Mouse (Mus musculus) C2C12 (cell line): ENCODE data around the gene Stap2. TPM values are rescaled to one million over a fixed set of nuclear protein-coding genes. Genes with fewer than 3 reads are reported as not detected.

Source experiments
- H3K27me3 ChIP-seq: one replicate; pipeline ENCODE4 v1.6.1; 2011; ENCODE audit not compliant: control insufficient read depth, insufficient read depth, insufficient read length
- H3K36me3 ChIP-seq: one replicate; pipeline ENCODE4 v1.6.1; 2011; ENCODE audit not compliant: control insufficient read depth, insufficient read depth
- H3K4me3 ChIP-seq: one replicate; pipeline ENCODE4 v1.5.1; 2011; ENCODE audit warnings: mild to moderate bottlenecking, control low read depth; ENCODE audit not compliant: poor library complexity, insufficient read depth, severe bottlenecking
- H3K79me2 ChIP-seq: one replicate; pipeline ENCODE4 v1.6.1; 2011; ENCODE audit not compliant: control insufficient read depth, insufficient read depth
- H3K79me3 ChIP-seq: one replicate; pipeline ENCODE4 v1.6.1; 2011; ENCODE audit warnings: low read depth, control low read depth
- H3ac ChIP-seq: one replicate; pipeline ENCODE3; 2011; ENCODE audit warnings: low read depth; ENCODE audit not compliant: control insufficient read depth, insufficient read length
- CEBPB ChIP-seq: IDR thresholded peaks from one replicate; pipeline ENCODE4 v1.6.1; 2011; ENCODE audit warnings: low read depth, mild to moderate bottlenecking, control low read depth, moderate library complexity
- CTCF ChIP-seq: IDR thresholded peaks from one replicate; pipeline ENCODE4 v1.5.1; 2011; ENCODE audit not compliant: control insufficient read depth, insufficient read depth, insufficient read length
- FOSL1 ChIP-seq: IDR thresholded peaks from one replicate; pipeline ENCODE4 v1.8.0; 2011; ENCODE audit warnings: mild to moderate bottlenecking, low read length; ENCODE audit not compliant: poor library complexity, insufficient read depth, severe bottlenecking
- MAX ChIP-seq: IDR thresholded peaks from one replicate; pipeline ENCODE4 v1.6.1; 2011; ENCODE audit warnings: mild to moderate bottlenecking, control low read depth
- MYOD1 ChIP-seq: IDR thresholded peaks from one replicate; pipeline ENCODE4 v1.6.1; 2011; ENCODE audit warnings: low read depth; ENCODE audit not compliant: control insufficient read depth, insufficient read length
- MYOG ChIP-seq: IDR thresholded peaks from one replicate; pipeline ENCODE4 v1.6.1; 2011; ENCODE audit not compliant: control insufficient read depth, insufficient read length; ENCODE audit errors: extremely low read depth
- USF1 ChIP-seq: IDR thresholded peaks from one replicate; pipeline ENCODE4 v1.6.1; 2011; ENCODE audit warnings: low read depth, mild to moderate bottlenecking, control low read depth, moderate library complexity
- polyA plus RNA-seq: library from polyadenylated mRNA; unstranded; fragments of >200 nt; fragmentation: generic; extraction: Trizol; gene quantifications from one replicate; pipeline ENCODE4 v1.2.1, GENCODE M21; 2012; ENCODE audit warnings: missing spikeins

The Stap2 gene
- polyA plus RNA-seq, 1 experiment: 0.48 TPM

DNA sequence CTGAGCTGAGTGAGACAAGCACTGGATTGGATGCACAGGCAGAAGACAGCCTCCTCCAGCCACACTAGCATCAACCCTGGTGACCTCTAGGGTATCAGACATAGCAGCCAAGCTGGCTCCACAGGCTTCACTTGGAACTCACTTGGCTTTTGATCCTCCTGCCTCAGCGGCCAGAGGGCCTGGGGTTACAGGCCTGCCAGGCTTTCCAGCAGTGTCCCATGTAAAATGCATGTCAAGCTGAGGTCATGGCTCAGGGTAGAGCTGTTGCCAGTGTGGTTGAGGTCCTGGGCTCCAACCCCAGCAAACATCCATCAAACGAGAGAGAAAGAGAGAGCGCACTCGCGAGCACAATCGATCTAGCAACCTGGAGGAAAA is 29.3 kb upstream of the Stap2 start:
- no peaks in the 10 kb centered on the region for H3K27me3 ChIP-seq
- peaks cover 58% of the 10 kb centered on the region for H3K79me3 ChIP-seq
- no peak overlapping the region for H3K4me3 ChIP-seq
- peak overlapping the region; percentile 99 for H3ac ChIP-seq
- H3K36me3 ChIP-seq: peaks cover 19% of the 10 kb centered on the region
- H3K79me2 ChIP-seq: peaks cover 67% of the 10 kb centered on the region
- no peak for TF ChIP-seq MYOG
- TF ChIP-seq CTCF: no peak
- TF ChIP-seq MYOD1: no peak
- TF ChIP-seq FOSL1: no peak
- no peak for TF ChIP-seq CEBPB
- no peak for TF ChIP-seq MAX
- TF ChIP-seq USF1: no peak

DNA sequence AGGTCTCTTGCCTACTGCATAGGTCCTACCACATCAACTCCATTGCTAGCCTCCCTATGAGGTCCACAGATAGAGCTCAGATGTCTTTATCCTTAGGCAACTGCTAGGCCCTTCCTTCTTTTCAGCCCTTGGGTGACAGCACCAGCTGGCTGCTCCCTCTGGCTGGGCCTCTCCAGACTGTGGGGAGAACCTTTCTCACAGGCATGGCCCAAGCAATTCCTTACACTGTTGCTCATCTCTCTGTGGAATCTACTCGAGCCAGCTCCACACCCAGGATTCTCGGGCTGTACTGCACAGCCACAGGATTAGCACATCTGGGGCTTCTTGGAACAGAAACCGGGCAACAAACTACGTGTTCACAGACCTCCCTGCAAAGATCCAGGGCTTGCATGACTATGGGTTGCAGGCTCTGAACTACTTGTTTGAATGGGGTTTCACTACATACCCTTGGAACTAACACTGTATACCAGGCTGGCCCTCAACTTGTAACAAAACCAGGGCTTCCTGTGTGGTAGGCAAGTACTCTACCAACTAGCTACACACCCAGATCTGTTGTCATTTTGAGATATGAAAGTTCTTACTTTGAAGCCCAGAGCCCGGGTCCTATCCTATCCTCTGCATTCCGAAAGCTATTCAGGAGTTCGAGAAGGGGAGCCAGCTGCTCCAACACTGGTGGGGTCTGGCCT is 28.8 kb upstream of the Stap2 start:
- Histone ChIP-seq H3K79me3 (peaks cover 63% of the 10 kb centered on the region), H3ac (peak overlapping the region; percentile 99), H3K4me3 (no peak overlapping the region), H3K36me3 (peaks cover 24% of the 10 kb centered on the region), H3K27me3 (no peaks in the 10 kb centered on the region), H3K79me2 (peaks cover 73% of the 10 kb centered on the region)
- no peak for TF ChIP-seq CEBPB
- TF ChIP-seq USF1: no peak
- no peak for TF ChIP-seq MAX
- TF ChIP-seq MYOG: no peak
- no peak for TF ChIP-seq CTCF
- no peak for TF ChIP-seq MYOD1
- no peak for TF ChIP-seq FOSL1

DNA sequence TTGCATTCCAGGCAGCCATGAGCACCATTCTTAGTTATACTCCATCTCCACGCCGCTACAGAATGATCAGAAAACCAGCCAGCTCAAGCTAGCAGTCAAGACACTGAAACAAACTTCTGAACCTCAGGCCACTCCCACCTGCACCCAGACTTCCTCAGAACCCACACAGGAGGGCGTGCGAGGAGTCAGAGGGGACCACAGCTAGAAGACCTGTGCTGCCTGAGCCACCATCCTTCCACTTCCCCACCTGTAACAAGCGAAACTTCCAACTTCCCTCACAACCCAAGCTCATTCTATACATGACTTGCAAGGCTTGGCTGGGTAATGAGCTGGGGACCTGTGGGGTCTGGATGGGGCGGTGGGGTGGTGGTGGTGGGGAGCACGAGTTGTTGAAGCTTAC is 27.4 kb upstream of the Stap2 start:
- TF ChIP-seq MYOG (no peak), FOSL1 (no peak), CEBPB (no peak), MYOD1 (no peak), CTCF (no peak), MAX (no peak), USF1 (no peak)
- no peaks in the 10 kb centered on the region for H3K27me3 ChIP-seq

DNA sequence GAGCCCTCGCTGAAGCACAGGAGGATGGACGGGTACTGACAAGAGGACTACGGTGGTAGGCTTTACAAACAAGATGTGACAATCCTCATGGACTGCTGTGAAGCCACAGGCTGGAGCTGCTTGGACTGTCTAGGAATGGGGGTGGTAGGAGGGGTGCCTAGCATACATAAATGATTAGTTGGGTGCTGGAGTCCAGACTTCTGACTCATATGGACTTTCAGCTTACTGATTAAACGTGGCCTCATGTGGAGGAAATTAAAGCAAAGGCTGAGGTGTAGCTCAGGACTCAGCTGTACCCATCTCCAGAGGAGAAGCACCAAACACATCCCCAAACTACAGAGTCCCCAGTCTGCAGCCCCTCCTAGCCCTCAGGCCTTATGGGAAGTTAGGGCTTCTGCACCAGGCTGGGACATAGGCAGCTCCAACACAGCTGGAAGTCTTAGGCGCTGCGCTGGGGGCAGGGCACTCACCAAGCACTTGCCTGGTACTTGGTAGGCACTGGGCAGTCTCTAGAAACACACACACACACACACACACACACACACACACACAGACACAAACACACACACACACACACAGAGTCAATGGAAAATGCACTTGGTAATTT is 26.8 kb upstream of the Stap2 start:
- Histone ChIP-seq H3K79me2 (peaks cover 92% of the 10 kb centered on the region), H3K27me3 (no peaks in the 10 kb centered on the region), H3K36me3 (peaks cover 34% of the 10 kb centered on the region), H3ac (peak overlapping the region; percentile 50), H3K79me3 (peaks cover 78% of the 10 kb centered on the region), H3K4me3 (no peak overlapping the region)
- TF ChIP-seq CTCF: no peak
- TF ChIP-seq MAX: no peak
- no peak for TF ChIP-seq FOSL1
- TF ChIP-seq CEBPB: no peak

More for the DNA sequence above, 27.4 kb upstream of the Stap2 start:
- Histone ChIP-seq H3K79me3 (peaks cover 75% of the 10 kb centered on the region), H3K36me3 (peaks cover 34% of the 10 kb centered on the region), H3ac (peak overlapping the region; percentile 40), H3K79me2 (peaks cover 86% of the 10 kb centered on the region), H3K4me3 (no peak overlapping the region)

DNA sequence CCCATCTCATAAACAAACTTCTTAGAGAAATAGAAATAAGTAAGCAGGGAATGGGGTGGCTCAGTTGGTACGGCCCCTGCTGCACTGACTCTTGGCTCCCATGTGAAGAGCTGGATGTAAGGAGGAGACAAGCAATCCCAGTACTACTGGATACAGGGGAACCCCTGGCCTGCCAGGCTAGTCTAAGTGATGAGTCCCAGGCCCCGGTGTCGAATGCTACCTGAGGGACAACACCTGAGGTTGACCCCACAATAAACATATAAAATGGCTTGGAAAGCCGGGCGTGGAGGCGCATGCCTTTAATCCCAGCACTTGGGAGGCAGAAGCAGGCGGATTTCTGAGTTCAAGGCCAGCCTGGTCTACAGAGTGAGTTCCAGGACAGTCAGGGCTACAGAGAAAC is 26.0 kb upstream of the Stap2 start:
- peaks cover 78% of the 10 kb centered on the region for H3K79me3 ChIP-seq
- H3K27me3 ChIP-seq: no peaks in the 10 kb centered on the region
- no peak for TF ChIP-seq MYOG
- TF ChIP-seq FOSL1: no peak
- no peak for TF ChIP-seq MYOD1
- TF ChIP-seq CEBPB: no peak
- TF ChIP-seq USF1: no peak
- no peak for TF ChIP-seq CTCF
- no peak for TF ChIP-seq MAX
- no peak overlapping the region for H3ac ChIP-seq
- peaks cover 34% of the 10 kb centered on the region for H3K36me3 ChIP-seq
- H3K79me2 ChIP-seq: peaks cover 99% of the 10 kb centered on the region
- no peak overlapping the region for H3K4me3 ChIP-seq

DNA sequence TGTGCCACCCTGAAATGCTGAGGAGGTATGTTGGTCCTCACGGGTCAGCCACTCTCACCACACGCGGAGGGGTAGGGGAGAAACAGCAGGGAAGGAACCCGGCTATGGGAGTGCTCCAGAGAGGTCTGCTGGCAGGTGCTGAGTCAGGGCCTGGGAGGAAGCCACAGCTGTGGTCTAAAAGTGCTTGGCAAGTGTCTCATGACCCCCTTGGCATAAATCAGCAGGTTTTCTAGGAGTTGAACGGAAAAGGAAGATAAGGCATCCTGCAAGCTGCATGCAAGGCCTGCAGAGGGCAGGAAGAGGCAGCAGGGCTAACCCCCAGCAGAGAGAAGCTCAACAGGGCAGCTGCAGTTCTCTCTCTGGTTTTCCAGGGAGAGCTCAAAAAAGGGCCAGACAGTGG is 25.5 kb upstream of the Stap2 start:
- TF ChIP-seq MYOD1 (peak; percentile 46), MYOG (no peak), CTCF (peak; percentile 2), USF1 (no peak)
- peaks cover 78% of the 10 kb centered on the region for H3K79me3 ChIP-seq
- no peaks in the 10 kb centered on the region for H3K27me3 ChIP-seq

More for the DNA sequence above, 25.5 kb upstream of the Stap2 start:
- Histone ChIP-seq H3ac (peak overlapping the region; percentile 15), H3K36me3 (peaks cover 34% of the 10 kb centered on the region), H3K4me3 (no peak overlapping the region), H3K79me2 (peaks cover 96% of the 10 kb centered on the region)
